Mouse (Mus musculus) heart, embryonic 10.5 days (tissue): ENCODE results near the gene Apof. TPM values are rescaled to one million over a fixed set of nuclear protein-coding genes. Genes with fewer than 3 reads are reported as not detected.
A peak's percentile ranks its signal among the peaks of the same experiment; 100 is the strongest.
"Not testable (repeated sequence)": the region's sequence is repeated elsewhere in the genome, so short reads cannot be mapped to it uniquely, and the experiment has no call there.

Experiments used
- DNase-seq: peaks from one replicate; pipeline ENCODE4 v3.0.0-alpha.2; 2017; ENCODE audit warnings: low spot score
- H3K27ac ChIP-seq: fragments of 300-500 bp; sonication (generic); 2 replicates; pipeline ENCODE4 v1.5.1; 2016; ENCODE audit warnings: mild to moderate bottlenecking
- H3K27me3 ChIP-seq: fragments of 300-500 bp; sonication (generic); 2 replicates; pipeline ENCODE4 v1.6.1; 2016; ENCODE audit warnings: mild to moderate bottlenecking; ENCODE audit not compliant: poor library complexity, insufficient read depth, severe bottlenecking
- H3K36me3 ChIP-seq: fragments of 300-500 bp; sonication (generic); 2 replicates; pipeline ENCODE4 v1.6.1; 2016; ENCODE audit warnings: mild to moderate bottlenecking, moderate library complexity
- H3K4me1 ChIP-seq: fragments of 300-500 bp; sonication (generic); 2 replicates; pipeline ENCODE4 v1.6.1; 2016; ENCODE audit warnings: mild to moderate bottlenecking
- H3K4me3 ChIP-seq: fragments of 300-500 bp; sonication (generic); 2 replicates; pipeline ENCODE4 v1.5.1; 2016; ENCODE audit warnings: mild to moderate bottlenecking, moderate library complexity
- H3K9me3 ChIP-seq: fragments of 300-500 bp; sonication (generic); 2 replicates; pipeline ENCODE4 v1.6.1; 2016; ENCODE audit warnings: mild to moderate bottlenecking, moderate library complexity
- WGBS: fragments of 180-500 bp; shearing (Covaris S2); methylation state at CpG from one replicate; pipeline ENCODE4 v1.1.7; 2016; 5-methylcytosine and 5-hydroxymethylcytosine counted together
- polyA plus RNA-seq: library from polyadenylated mRNA; unstranded; fragments of >200 nt; fragmentation: Nextera tagmentation; extraction: Ambion mirVana; gene quantifications from 2 replicates; pipeline ENCODE4 v1.2.1, GENCODE M21; 2016

The Apof gene
- polyA plus RNA-seq, 1 experiment from 2014 or later = 3.9 TPM

DNA sequence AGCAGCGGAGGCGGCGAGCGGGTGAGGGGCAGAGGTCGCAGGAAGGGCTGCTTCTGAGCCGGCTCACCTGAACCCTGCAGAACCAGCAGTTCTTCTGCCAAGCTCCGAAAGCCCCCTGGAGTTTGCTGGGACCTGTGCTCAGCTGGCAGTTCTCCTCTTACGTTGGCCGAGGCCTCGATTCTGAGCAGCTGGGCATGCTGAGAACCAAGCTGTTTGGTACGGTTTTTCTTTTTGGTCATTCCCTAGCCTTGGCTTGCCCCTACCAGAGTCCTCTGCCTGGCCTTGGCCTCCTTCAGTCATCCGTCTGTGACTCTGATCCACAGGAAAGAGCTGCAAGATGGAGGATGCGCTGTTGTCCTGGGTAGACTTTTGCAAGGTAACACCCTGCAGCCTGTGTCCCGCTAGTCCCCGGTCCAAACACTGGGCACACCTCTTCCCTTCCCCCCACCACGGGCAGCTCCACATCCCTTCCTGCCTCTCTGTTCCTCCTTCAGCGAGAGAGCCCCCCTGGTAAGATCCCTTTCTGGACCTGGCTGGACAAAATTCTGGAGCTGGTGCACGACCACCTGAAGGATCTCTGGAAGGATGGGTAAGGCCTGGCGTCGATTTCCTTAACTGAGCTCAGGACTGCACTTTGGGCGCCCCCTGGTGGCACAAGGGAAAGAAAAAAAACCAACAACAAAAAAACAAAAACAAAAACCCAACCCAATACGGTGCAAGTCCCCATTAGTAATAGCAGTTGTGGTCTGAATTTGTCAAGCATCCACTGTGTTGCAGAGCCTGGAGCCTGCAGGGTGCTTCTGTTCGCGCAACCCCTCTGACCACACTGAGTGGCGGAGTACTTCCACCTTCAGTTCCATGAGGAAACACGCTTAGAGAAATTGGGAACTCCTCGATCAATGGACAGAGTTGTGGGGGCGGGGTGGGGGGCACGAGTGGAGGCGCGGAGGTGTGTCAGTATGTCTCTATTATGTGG lies 15.4 kb downstream of the Apof start:
- Histone ChIP-seq H3K36me3 (peaks cover 75% of the 10 kb centered on the region), H3K9me3 (no peaks in the 10 kb centered on the region), H3K27ac (no peak overlapping the region), H3K27me3 (no peaks in the 10 kb centered on the region), H3K4me1 (peaks cover 5% of the 10 kb centered on the region; the same call in 1 of the 2 replicates), H3K4me3 (no peak overlapping the region)
- DNase-seq = no peak
- 61% methylated on average over 31 of the region's 31 CpGs for WGBS

DNA sequence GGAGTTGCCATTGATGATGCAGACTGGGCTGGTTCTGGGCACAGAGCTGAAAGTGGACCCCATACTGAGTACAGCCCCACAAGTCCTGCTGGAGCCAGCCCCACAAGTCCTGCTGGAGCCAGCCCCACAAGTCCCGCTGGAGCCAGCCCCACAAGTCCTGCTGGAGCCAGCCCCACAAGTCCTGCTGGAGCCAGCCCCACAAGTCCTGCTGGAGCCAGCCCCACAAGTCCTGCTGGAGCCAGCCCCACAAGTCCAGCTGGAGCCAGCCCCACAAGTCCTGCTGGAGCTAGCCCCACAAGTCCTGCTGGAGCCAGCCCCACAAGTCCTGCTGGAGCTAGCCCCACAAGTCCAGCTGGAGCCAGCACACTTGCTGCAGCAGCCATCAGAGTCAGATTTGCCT lies 22.1 kb downstream of the Apof start:
- not testable (repeated sequence) for H3K4me1 ChIP-seq, DNase-seq, H3K27me3 ChIP-seq, H3K9me3 ChIP-seq, H3K27ac ChIP-seq, H3K4me3 ChIP-seq
- 68% methylated on average over 1 of the region's 1 CpGs for WGBS
- H3K36me3 ChIP-seq = peaks cover 40% of the 10 kb centered on the region

DNA sequence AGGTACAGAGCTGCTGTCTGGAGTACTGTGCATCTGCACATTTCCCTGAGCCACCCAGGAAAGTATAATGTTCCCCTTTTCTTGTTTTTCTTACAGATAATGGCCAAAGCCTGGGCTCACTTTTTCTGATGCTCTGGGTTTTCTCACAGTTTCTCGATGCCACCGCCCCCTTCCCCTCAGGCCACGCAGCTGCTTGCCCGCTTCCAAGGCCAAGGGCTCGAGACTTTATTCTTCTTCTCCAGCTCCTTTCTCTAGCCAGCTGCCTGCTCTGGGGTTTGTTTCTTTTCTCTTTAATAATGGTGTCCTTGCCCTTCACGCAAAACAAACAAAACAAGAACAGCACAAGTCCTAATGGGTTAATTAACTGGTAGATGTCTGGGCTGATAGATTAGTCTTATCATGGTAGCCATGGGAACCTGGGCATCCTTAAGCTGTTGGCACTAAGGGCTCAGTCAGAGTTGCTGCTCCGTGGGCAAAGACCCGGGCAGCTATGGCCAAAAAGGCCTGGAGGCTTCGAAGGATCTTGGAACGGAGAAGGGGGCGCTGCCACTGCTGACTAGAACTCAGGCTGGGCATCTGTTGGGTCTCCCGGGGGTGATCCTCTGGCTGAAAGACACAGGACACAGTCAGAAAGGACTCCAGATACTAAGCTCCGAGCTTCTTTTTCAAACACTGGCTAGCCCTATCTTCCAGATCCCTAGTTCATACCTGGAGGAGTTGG lies 28.1 kb downstream of the Apof start:
- no peaks in the 10 kb centered on the region for H3K27me3 ChIP-seq
- WGBS = 69% methylated on average over 13 of the region's 13 CpGs
- H3K9me3 ChIP-seq = no peaks in the 10 kb centered on the region
- peaks cover 5% of the 10 kb centered on the region; the same call in 1 of the 2 replicates for H3K4me1 ChIP-seq
- no peak for DNase-seq
- 0 out of 2 replicates have a peak overlapping the region, but pooled peaks have one; percentile 10 for H3K27ac ChIP-seq
- no peak overlapping the region for H3K4me3 ChIP-seq
- peaks cover 9% of the 10 kb centered on the region; the same call in 1 of the 2 replicates for H3K36me3 ChIP-seq

DNA sequence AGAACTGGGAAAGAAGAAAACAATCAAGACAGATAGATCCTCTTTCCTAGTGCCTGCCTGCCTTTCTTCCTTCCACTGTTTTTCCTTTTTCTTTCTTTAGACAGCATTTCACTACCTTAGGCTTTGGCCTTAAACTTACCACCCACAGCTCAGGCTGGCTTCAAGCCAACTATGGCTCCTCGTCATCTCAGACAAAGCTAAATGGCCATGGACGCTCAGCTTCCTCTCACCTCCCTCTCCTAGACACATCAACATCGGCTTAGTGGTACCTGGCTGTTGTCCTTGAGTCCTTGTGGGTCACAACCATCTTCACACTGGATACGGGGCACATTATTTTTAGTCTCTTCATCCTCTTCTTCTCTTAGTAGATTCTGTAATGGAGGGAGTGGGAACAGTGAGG lies 28.8 kb downstream of the Apof start:
- H3K27ac ChIP-seq = peak overlapping the region; percentile 17; the same call in 1 of the 2 replicates

DNA sequence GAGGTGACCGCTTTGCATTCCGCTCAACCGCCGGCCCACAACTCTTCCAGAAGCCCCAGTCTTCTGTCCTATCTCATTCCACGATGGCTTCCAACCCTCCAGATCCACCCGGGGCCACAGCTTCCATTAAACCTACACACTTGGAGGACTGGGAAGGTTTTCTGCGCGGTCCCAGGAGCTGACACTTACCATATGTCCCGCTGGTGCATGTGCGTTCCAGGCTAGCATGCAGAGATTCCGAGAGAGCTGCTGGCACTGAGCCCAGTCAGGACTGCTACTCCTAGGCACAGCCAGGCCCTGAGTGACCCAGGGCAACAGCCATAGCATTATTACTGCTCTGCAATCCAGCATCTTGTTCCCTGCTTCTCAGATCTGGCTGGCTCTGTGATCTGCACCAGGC lies 29.2 kb downstream of the Apof start:
- Histone ChIP-seq H3K27ac (peak overlapping the region; percentile 17), H3K27me3 (no peaks in the 10 kb centered on the region), H3K4me1 (peaks cover 11% of the 10 kb centered on the region; the same call in 1 of the 2 replicates), H3K36me3 (no peaks in the 10 kb centered on the region), H3K9me3 (no peaks in the 10 kb centered on the region), H3K4me3 (no peak overlapping the region)
- 61% methylated on average over 11 of the region's 11 CpGs for WGBS
- DNase-seq = peak; percentile 83

More for the DNA sequence above, 28.8 kb downstream of the Apof start:
- Histone ChIP-seq H3K9me3 (no peaks in the 10 kb centered on the region), H3K4me3 (no peak overlapping the region), H3K27me3 (no peaks in the 10 kb centered on the region), H3K36me3 (peaks cover 4% of the 10 kb centered on the region; the same call in 1 of the 2 replicates), H3K4me1 (peaks cover 7% of the 10 kb centered on the region; the same call in 1 of the 2 replicates)
- DNase-seq = no peak
- 82% methylated on average over 4 of the region's 4 CpGs for WGBS

DNA sequence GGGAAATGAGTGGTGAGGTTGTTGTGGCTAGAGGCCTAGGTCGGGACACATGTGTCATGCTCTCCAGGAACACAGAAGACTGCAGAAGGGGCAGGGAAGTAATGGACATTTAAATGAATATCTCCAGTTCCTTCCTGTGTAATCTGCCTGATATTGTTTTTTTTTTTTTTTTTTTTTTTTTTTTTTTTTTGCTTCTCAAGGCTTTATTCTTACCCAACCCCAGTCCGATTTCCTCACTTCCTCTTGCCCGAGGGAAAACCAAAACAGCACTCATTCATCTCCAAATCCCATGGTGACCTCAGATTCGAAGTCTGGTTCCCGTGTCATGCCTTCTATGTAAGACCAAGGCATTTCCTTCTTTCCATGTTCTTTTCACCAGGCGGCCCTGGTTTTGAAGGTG lies 29.8 kb downstream of the Apof start:
- no peak for DNase-seq
- Histone ChIP-seq H3K36me3 (no peaks in the 10 kb centered on the region), H3K27me3 (no peaks in the 10 kb centered on the region), H3K27ac (peak overlapping the region; percentile 17; the same call in 1 of the 2 replicates), H3K4me1 (peaks cover 12% of the 10 kb centered on the region; the same call in 1 of the 2 replicates), H3K9me3 (no peaks in the 10 kb centered on the region), H3K4me3 (no peak overlapping the region)
- 62% methylated on average over 6 of the region's 6 CpGs for WGBS

DNA sequence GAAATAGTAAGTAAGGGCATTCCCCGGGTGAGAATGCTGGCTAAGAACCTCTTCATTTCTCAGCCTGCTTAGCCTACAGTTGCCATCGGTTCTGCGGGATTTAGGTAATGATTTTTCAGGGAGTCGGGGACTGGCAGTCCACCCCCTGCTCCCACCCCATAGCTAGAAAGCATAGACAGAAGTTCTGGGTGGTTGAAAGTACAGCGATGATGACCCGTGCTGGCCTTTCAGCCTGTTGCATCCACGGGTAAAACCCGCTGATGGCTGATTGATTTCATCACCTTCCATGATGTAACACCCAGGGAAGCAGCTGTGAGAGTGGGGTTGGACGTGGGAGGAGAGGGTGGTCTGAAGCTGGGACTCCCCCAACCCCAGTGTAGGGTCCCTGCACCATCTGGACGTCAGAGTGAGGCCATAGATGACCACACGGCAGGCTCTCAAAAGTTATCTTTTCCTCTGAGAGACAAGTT lies 30.3 kb downstream of the Apof start, which contains the start of gene Il23a:
Il23a (minus strand) TSS at position 51 of the 470 bp plus-strand sequence.
- Histone ChIP-seq H3K27me3 (no peaks in the 10 kb centered on the region), H3K9me3 (no peaks in the 10 kb centered on the region), H3K27ac (peak within 1 kb of the TSS; percentile 17), H3K4me3 (no peak within 1 kb of the TSS), H3K4me1 (peaks cover 12% of the 10 kb centered on the region), H3K36me3 (no peaks in the 10 kb centered on the region)
- 76% methylated on average over 11 of the region's 11 CpGs for WGBS
- no peak for DNase-seq

DNA sequence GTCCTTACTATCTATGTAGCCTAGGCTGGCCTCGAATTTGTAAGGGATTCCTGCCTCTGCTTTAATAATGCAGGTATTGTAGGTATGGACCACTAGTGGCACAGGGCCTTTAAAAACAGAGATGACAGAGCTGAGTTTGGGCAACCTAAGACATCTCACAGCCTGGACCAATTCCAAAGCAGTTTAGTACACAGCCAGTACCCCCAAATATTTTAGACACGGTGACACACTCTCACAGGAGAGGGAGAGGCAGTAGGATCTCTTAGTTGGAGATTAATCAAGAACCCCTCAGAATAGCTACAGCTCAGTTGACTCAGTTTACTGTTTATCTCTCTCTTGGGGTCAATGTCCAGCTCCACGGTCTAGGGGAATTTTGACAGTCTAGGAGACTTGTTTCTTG lies 33.9 kb downstream of the Apof start:
- Histone ChIP-seq H3K27ac (peak overlapping the region; percentile 96), H3K36me3 (peaks cover 8% of the 10 kb centered on the region), H3K9me3 (no peaks in the 10 kb centered on the region), H3K4me1 (peaks cover 20% of the 10 kb centered on the region), H3K4me3 (peak overlapping the region; percentile 74), H3K27me3 (no peaks in the 10 kb centered on the region)
- 37% methylated on average over 3 of the region's 3 CpGs for WGBS
- DNase-seq = no peak

DNA sequence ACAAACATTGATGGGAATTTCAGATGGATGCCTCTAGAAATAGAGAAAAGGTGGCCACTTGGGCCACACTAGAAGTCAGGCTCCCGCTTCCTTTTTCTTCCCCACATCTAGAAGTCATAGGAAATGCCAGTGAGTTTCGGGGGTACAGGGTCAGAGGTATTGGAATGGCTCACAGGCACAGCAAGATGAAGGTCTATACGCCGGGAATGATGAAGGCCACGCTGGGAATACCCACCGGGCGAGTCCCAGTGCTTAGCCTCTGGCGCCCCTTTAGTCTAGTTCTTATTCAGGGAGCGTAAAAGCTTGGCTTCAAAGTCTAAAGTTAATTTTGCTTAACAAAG lies 34.3 kb downstream of the Apof start:
- WGBS = under 1% methylated on average over 9 of the region's 9 CpGs
- H3K36me3 ChIP-seq = peaks cover 8% of the 10 kb centered on the region
- H3K4me3 ChIP-seq = peak overlapping the region; percentile 74
- DNase-seq = no peak
- H3K27me3 ChIP-seq = no peaks in the 10 kb centered on the region
- H3K9me3 ChIP-seq = no peaks in the 10 kb centered on the region
- H3K4me1 ChIP-seq = peaks cover 16% of the 10 kb centered on the region
- peak overlapping the region; percentile 96 for H3K27ac ChIP-seq

DNA sequence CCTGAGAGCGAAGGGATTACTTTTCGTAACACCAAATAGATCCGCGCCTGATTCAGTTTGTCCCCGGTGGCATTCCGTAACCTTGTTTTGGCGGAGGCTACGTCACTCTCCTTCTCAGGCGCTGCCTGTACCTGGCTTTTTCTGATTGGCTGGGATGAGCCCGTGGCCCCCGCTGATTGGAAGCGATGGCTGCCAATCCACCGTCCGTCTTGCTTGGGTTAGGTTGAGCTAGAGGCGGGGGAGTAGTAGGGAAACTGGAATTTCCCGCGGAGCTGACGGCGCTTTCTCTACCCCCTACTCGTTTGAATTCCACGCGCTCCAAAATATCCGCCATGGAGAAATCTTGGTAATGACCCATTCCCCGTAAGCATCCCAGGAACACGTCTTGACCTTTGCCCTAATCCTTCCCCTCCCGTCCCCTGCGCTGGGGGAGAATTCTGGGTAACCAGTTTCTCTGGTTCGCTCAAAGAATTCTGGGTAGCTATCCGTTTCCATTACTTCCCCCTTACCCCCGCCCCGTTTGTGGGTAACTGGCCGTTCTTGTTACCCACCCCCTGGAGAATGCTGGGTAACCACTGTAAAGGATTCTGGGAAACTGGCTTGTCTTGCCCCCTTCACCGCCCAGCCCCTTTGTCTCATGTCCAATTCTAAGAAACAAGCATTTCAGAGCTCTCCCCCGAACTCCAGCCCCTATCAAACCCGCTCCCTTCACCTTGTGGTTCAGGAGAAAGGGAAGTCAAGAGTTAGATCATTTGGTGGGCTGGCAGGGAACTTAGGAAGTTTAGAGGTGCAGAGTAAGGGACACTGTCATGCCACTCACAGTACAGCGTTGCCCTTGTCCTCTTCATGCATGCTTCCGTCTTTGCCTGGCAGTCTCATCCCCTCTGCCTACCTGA lies 34.9 kb downstream of the Apof start, which contains the start of gene Pan2:
Pan2 (plus strand) TSS at position 210 of the 896 bp plus-strand sequence.
- peaks cover 15% of the 10 kb centered on the region for H3K4me1 ChIP-seq
- 2% methylated on average over 37 of the region's 37 CpGs for WGBS

DNA sequence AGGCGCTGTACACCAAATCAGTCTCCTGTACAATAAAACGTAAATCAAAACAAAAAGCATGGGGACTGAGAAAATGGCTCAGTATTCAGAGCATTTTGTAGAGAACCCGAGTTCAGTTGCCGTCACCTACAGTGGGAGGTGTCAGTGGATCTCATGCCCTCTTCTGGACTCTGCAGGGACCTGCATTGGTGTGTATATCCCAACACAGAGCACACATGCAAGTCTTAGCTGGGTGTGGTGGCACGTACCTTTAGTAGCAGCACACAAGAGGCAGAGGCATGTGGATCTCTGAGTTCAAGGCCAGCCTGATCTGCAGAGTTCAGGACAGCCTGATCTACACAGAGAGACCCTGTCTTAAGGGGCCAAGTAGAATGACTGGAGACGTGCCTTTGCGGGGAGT lies 41.2 kb downstream of the Apof start:
- H3K4me3 ChIP-seq = no peak overlapping the region
- no peaks in the 10 kb centered on the region for H3K27me3 ChIP-seq
- DNase-seq = no peak
- H3K27ac ChIP-seq = peak overlapping the region; percentile 71; the same call in 1 of the 2 replicates
- peaks cover 19% of the 10 kb centered on the region for H3K4me1 ChIP-seq
- no peaks in the 10 kb centered on the region for H3K9me3 ChIP-seq
- peaks cover 59% of the 10 kb centered on the region for H3K36me3 ChIP-seq
- WGBS = 92% methylated on average over 7 of the region's 7 CpGs

More for the DNA sequence above, 34.9 kb downstream of the Apof start, which contains the start of gene Pan2:
- H3K27ac ChIP-seq = peak within 1 kb of the TSS; percentile 96
- peak; percentile 100 for DNase-seq
- no peaks in the 10 kb centered on the region for H3K27me3 ChIP-seq
- peaks cover 14% of the 10 kb centered on the region for H3K36me3 ChIP-seq
- H3K9me3 ChIP-seq = no peaks in the 10 kb centered on the region
- peak within 1 kb of the TSS; percentile 74 for H3K4me3 ChIP-seq

DNA sequence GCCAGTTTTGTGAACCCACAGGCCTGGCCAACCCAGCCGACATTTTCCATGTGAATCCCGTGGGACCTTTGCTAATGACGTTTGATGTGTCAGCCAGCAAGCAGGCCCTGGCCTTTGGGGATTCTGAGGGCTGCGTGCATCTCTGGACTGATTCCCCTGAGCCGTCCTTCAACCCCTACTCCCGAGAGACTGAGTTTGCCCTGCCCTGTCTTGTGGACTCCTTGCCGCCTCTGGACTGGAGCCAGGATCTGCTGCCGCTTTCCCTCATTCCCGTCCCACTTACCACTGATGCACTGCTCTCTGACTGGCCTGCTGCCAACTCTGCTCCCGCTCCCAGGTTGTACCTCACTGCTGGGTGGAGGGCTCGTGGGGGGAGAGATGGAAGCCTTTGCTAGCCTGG lies 41.7 kb downstream of the Apof start:
- WGBS = 49% methylated on average over 11 of the region's 11 CpGs
- no peaks in the 10 kb centered on the region for H3K9me3 ChIP-seq
- no peaks in the 10 kb centered on the region for H3K27me3 ChIP-seq
- H3K4me1 ChIP-seq = peaks cover 19% of the 10 kb centered on the region
- DNase-seq = peak; percentile 82
- peaks cover 62% of the 10 kb centered on the region for H3K36me3 ChIP-seq
- peak overlapping the region; percentile 23; the same call in 1 of the 2 replicates for H3K4me3 ChIP-seq
- peak overlapping the region; percentile 71; the same call in 1 of the 2 replicates for H3K27ac ChIP-seq
